Mouse (Mus musculus) G1E (cell line): Measurements from ENCODE around the gene Mybbp1a. TPM values are rescaled to one million over a fixed set of nuclear protein-coding genes. Genes with fewer than 3 reads are reported as not detected.

Source experiments
- ATAC-seq: 2 replicates; pipeline ENCODE4 v1.8.0; 2016; ENCODE audit warnings: mild to moderate bottlenecking; ENCODE audit not compliant: insufficient number of reproducible peaks, poor library complexity, low FRiP score, severe bottlenecking; ENCODE audit errors: extremely low read depth
- DNase-seq: peaks from one replicate; pipeline ENCODE4 v3.0.0; 2012; ENCODE audit warnings: low spot score
- H3K27me3 ChIP-seq: 2 replicates; pipeline ENCODE4 v1.6.1; 2012; ENCODE audit warnings: mild to moderate bottlenecking, low read length, inconsistent platforms; ENCODE audit not compliant: insufficient read depth
- H3K36me3 ChIP-seq: replicated peaks from 2 replicates; pipeline ENCODE3; 2012; ENCODE audit warnings: mild to moderate bottlenecking, inconsistent platforms
- H3K4me1 ChIP-seq: 2 replicates; pipeline ENCODE4 v1.6.1; 2012; ENCODE audit warnings: low read depth, low read length, inconsistent platforms, mixed read lengths; ENCODE audit not compliant: insufficient read depth
- H3K4me3 ChIP-seq: 2 replicates; pipeline ENCODE4 v1.5.1; 2012; ENCODE audit warnings: low read depth, mild to moderate bottlenecking, inconsistent platforms, low read length, moderate library complexity, mixed read lengths
- H3K9me3 ChIP-seq: replicated peaks from 2 replicates; pipeline ENCODE4 v1.6.1; 2012; ENCODE audit warnings: inconsistent platforms
- CTCF ChIP-seq: IDR thresholded peaks from 2 replicates; pipeline ENCODE4 v1.5.1; 2012; ENCODE audit warnings: low read depth, low read length, inconsistent platforms, mixed read lengths
- GATA1 ChIP-seq: IDR thresholded peaks from 2 replicates; pipeline ENCODE4 v1.6.1; 2012; ENCODE audit warnings: borderline replicate concordance, low read length, inconsistent platforms, mixed read lengths
- GATA2 ChIP-seq: IDR thresholded peaks from 2 replicates; pipeline ENCODE4 v1.6.1; 2012; ENCODE audit warnings: low read depth, low read length, inconsistent platforms, borderline replicate concordance
- POLR2AphosphoS5 ChIP-seq: IDR thresholded peaks from 2 replicates; pipeline ENCODE4 v1.6.1; 2012; ENCODE audit warnings: low read depth, low read length, inconsistent platforms; ENCODE audit not compliant: insufficient replicate concordance
- TAL1 ChIP-seq: conservative IDR thresholded peaks from 2 replicates; pipeline ENCODE4 v1.6.1; 2012; ENCODE audit warnings: low read depth, low read length, inconsistent platforms, mixed read lengths
- polyA plus RNA-seq: library from polyadenylated mRNA; stranded (reverse); fragments of >175 nt; gene quantifications from 2 replicates; pipeline ENCODE4 v1.2.3, GENCODE M21; 2012
- total RNA-seq, 2 experiments: library from RNA; stranded (forward) in 1 of 2; stranded (reverse) in 1 of 2; fragments of 200-1000 nt in 1 of 2; fragments of >200 nt in 1 of 2; fragmentation: Nextera tagmentation in 1 of 2; gene quantifications; 2 replicates each; pipeline ENCODE4 v1.2.3; 2014 to 2017

Mybbp1a gene
- total and polyA plus RNA-seq, 3 experiments = 125 to 496 (median 253) TPM

DNA sequence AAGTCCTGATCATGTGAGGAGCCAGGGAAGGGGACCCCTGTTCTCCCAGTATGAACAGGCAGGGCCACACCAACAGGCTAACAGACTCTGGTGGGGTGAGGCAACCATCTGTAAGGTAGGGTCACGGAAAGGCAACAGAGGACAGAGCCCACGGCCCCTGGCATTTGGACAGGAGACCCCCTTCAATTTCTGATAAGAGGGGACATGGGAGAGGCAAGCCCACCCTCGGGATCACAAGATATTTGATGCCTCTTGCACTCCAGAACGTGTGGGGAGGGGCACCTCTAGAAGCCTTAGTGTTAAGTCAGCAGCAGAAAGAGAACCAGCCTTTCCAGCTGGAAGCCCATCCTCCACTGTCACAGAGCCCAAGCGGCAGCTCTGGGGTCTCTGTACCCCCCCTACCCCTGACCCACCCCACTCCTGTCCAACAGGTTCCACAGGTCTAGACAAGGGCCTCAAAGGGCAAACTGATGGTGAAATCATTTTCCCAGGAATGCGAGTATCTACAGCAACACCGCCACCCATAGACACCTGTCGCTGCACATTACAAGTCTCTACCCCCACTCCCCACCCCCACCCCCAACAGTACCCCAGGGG, 35.0 kb upstream of the Mybbp1a start:
- Histone ChIP-seq H3K4me1 (no peaks in the 10 kb centered on the region; the same call in 1 of the 2 replicates), H3K9me3 (peaks cover 1% of the 10 kb centered on the region), H3K27me3 (peaks cover 64% of the 10 kb centered on the region), H3K36me3 (no peaks in the 10 kb centered on the region), H3K4me3 (no peak overlapping the region)
- TF ChIP-seq TAL1 (no peak), GATA1 (no peak), CTCF (no peak), GATA2 (no peak), POLR2AphosphoS5 (no peak)
- DNase-seq (no peak), ATAC-seq (no peak)

DNA sequence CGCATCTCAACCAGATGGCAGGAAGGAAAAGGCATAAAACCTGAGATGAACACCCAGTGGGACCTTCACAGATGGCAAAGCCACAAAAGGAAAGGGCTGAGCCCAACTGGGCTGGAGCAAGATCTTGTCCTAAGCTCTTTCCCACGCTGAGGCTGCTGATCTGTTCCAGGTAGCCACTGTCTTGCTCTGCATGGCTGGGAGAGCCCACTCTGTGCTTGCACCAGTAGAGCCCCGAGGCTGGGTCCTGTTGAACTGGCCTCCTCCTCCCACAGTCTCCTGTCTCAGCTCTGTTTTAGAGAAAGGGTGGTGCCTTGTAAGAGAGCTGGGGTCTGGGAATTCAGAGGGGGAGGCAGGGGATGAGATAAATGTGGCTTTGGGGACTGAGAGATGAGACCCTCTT, 34.1 kb upstream of the Mybbp1a start:
- Histone ChIP-seq H3K4me1 (no peaks in the 10 kb centered on the region; the same call in 1 of the 2 replicates), H3K27me3 (peaks cover 66% of the 10 kb centered on the region), H3K36me3 (no peaks in the 10 kb centered on the region), H3K4me3 (no peak overlapping the region), H3K9me3 (peaks cover 5% of the 10 kb centered on the region)
- TF ChIP-seq CTCF (no peak), TAL1 (no peak), POLR2AphosphoS5 (no peak)
- ATAC-seq (no peak), DNase-seq (no peak)

GRCm38 (mm10) chr11:72407574-72407973, 33.6 kb upstream of the Mybbp1a start:
- no peak overlapping the region for H3K4me3 ChIP-seq
- no peaks in the 10 kb centered on the region for H3K36me3 ChIP-seq
- peaks cover 69% of the 10 kb centered on the region for H3K27me3 ChIP-seq
- TF ChIP-seq CTCF = no peak
- TF ChIP-seq POLR2AphosphoS5 = no peak
- TF ChIP-seq TAL1 = no peak
- no peak for TF ChIP-seq GATA1
- no peak for TF ChIP-seq GATA2
- no peaks in the 10 kb centered on the region; the same call in 1 of the 2 replicates for H3K4me1 ChIP-seq
- peaks cover 5% of the 10 kb centered on the region for H3K9me3 ChIP-seq
- no peak for ATAC-seq
- no peak for DNase-seq

DNA sequence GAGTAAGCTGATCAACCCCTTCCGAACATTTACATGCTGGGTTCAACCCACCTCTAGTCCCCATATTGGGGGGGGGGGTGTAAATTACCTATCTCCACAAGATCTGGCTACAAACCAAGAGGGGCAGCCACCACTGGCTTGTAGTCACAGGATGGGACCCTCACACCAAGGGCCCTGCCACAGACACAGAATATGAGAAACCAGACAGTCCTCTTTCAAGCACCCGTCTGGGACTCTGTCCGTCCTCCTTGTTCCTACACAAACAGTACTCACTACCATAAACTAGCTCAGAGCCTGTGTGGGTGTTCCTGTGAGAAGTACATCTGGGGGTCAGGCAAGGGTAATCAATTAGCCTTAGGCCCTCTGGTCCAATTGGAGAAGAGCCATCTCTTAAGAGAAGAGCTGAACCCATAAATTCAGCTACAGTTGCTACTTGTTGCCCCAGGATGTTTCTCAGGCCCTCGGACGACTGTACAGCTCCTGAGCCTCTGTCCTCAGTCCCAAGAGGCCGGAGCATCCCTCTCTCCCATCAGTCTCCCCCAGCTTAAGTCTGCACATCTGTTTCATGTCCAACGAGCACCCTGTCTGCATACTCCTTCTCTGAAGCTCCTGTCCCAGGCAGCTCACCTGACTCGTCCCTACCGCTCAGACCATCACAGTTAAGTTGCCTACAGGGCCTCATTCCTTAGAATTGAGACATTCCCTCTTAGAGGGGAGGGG, 32.5 kb upstream of the Mybbp1a start:
- ATAC-seq = no peak

GRCm38 (mm10) chr11:72409649-72410385, 31.3 kb upstream of the Mybbp1a start:
- ATAC-seq = no peak
- no peak for TF ChIP-seq GATA1
- no peak for TF ChIP-seq POLR2AphosphoS5
- no peak for TF ChIP-seq GATA2
- TF ChIP-seq TAL1 = no peak
- TF ChIP-seq CTCF = no peak
- H3K9me3 ChIP-seq = peaks cover 5% of the 10 kb centered on the region
- peaks cover 12% of the 10 kb centered on the region for H3K4me1 ChIP-seq
- DNase-seq = no peak
- peaks cover 67% of the 10 kb centered on the region for H3K27me3 ChIP-seq
- H3K36me3 ChIP-seq = no peaks in the 10 kb centered on the region
- H3K4me3 ChIP-seq = no peak overlapping the region

More for the DNA sequence above, 32.5 kb upstream of the Mybbp1a start:
- Histone ChIP-seq H3K27me3 (peaks cover 67% of the 10 kb centered on the region), H3K4me1 (peaks cover 2% of the 10 kb centered on the region), H3K4me3 (no peak overlapping the region), H3K36me3 (no peaks in the 10 kb centered on the region), H3K9me3 (peaks cover 5% of the 10 kb centered on the region)
- TF ChIP-seq TAL1 = no peak
- no peak for TF ChIP-seq GATA2
- TF ChIP-seq POLR2AphosphoS5 = no peak
- no peak for TF ChIP-seq CTCF
- no peak for DNase-seq

DNA sequence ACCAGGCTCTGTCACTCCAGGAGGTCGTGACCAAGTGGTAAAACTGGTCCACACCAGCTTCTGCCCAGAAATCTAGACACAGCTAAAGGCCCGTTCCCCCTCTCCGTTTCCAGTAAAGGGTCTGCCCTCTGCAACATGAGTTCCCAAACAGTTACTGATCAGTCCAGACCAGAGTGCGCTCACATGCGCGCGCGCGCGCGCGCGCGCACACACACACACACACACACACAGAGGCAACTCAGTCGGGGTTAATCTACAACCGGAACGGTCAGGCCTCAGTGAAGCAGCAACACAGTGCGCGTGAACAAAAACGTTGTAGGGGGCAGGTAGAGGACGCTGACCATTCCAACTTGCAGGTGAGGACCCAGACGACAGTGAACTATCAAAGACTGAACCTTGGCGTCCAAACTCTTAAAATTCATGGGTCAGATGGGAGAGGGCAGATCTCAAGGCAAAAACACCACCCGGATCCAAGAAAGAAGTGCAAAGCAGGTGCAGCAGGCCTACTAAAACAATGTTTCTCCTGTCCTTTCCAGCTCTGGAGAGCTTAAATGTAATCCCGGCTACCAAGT, 30.5 kb upstream of the Mybbp1a start:
- Histone ChIP-seq H3K36me3 (no peaks in the 10 kb centered on the region), H3K4me3 (no peak overlapping the region), H3K9me3 (peaks cover 5% of the 10 kb centered on the region), H3K27me3 (peaks cover 70% of the 10 kb centered on the region), H3K4me1 (peaks cover 19% of the 10 kb centered on the region)
- no peak for DNase-seq
- TF ChIP-seq GATA2 = no peak
- no peak for TF ChIP-seq CTCF
- no peak for TF ChIP-seq GATA1
- no peak for TF ChIP-seq POLR2AphosphoS5
- TF ChIP-seq TAL1 = no peak
- no peak for ATAC-seq
